Mouse (Mus musculus) liver, embryonic 14.5 days (tissue): ENCODE measurements at regions not wholly inside any gene's neighbourhood (a gene's known extent, or its start where the extent isn't known, plus 50 kb on each side); places are given as distances from the start of the nearest gene placed in this dataset.

Source experiments
- CTCF ChIP-seq: IDR thresholded peaks from 2 replicates; pipeline ENCODE4 v1.5.1; 2016; ENCODE audit warnings: antibody characterized with exemption, low read depth, control low read depth
- EP300 ChIP-seq: IDR thresholded peaks from 2 replicates; pipeline ENCODE4 v1.6.1; 2016; ENCODE audit warnings: antibody characterized with exemption, low read depth

GRCm38 (mm10) chr13:111933526-111934240 is 124.9 kb upstream of the Map3k1 start:
- TF ChIP-seq CTCF, result no peak
- no peak for TF ChIP-seq EP300
